Mouse (Mus musculus) macrophage (primary cell): ENCODE results near the gene Lamp2. TPM values are rescaled to one million over a fixed set of nuclear protein-coding genes. Genes with fewer than 3 reads are reported as not detected.
"Not testable (repeated sequence)": the region's sequence is repeated elsewhere in the genome, so short reads cannot be mapped to it uniquely, and the experiment has no call there.

Experiments used
- H3K27ac ChIP-seq: fragments of 350-480 bp; formaldehyde crosslinking; 2 replicates; pipeline ENCODE4 v1.9.0; 2021
- H3K36me3 ChIP-seq: fragments of 350-480 bp; formaldehyde crosslinking; 2 replicates; pipeline ENCODE4 v1.9.0; 2021; ENCODE audit errors: inconsistent target
- H3K4me3 ChIP-seq: fragments of 350-480 bp; formaldehyde crosslinking; 2 replicates; pipeline ENCODE4 v1.9.0; 2021; ENCODE audit errors: inconsistent target
- H3K79me2 ChIP-seq: fragments of 350-480 bp; formaldehyde crosslinking; 2 replicates; pipeline ENCODE4 v1.9.0; 2021; ENCODE audit errors: inconsistent target
- WGBS: methylation state at CpG from one replicate; pipeline ENCODE4 v1.1.7; 2026; ENCODE audit warnings: inconsistent platforms; ENCODE audit not compliant: missing documents; 5-methylcytosine and 5-hydroxymethylcytosine counted together
- polyA plus RNA-seq: library from polyadenylated mRNA; stranded (reverse); fragments of 250-400 nt; gene quantifications from 3 replicates; pipeline ENCODE4 v1.2.4, GENCODE M21; 2018; ENCODE audit warnings: inconsistent platforms
- total RNA-seq, 78 experiments: library from RNA; depleted of rRNA; stranded (reverse); fragments of 250-400 nt; gene quantifications; 1 replicate in 9 of 78; 2 replicates in 24 of 78; 3 replicates in 43 of 78; 4 replicates in 2 of 78; pipeline ENCODE4 v1.2.4; 2018; ENCODE audit warnings: inconsistent platforms in 56 of 78

Lamp2 gene
- total RNA-seq (2018; cell fraction: chromatin; rRNA removed) = 100 to 1,000 TPM; 145 to 494 (median 406) TPM
- 100 to 1,000 TPM; 415 to 681 (median 537) TPM for total RNA-seq (2018; cell fraction: cytosol; rRNA removed)
- 100 to 1,000 TPM; 526 to 981 (median 729) TPM for total RNA-seq (2018; cell fraction: nucleus; rRNA removed)
- 507 to 849 TPM (median 811 TPM) in 3 replicates for polyA plus RNA-seq

DNA sequence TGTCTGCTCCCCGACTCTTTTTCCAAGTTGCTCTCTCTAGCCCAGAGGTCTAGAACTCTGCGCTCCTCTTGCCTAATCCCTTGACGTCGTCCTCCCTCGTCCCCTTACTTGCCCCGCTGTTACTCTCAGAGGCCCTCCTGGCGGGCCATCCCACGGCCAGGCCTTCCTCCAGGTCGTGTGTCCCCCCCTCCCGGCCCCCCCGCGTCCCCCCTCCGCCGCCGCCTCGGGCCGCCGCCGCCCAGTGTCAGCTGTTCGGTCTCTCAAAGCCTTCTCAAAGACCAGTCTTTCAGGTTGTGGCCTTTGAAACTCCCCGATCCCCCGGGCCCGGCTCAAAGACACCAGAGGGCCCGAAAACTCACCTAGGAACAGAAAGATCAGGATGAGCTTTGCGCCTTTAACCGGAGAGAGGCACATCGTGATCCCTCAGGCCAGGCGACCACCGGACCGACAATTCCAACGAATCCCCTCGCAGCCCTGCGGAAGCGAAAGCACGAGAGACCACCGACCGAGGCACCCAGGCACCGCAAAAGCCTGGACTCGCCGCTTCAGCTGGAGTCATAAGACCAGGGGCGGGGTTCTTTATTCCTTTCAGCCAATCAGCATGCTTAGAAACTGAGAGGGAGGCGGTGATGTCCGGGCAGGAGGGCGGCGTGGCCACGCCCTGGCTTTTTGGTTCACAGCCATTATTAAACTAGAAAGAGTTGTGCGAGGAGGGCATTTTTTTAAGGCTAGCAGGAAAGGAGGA is at the start of gene Lamp2:
Lamp2 (minus strand) TSS at position 565 of the 745 bp plus-strand sequence.
- Histone ChIP-seq H3K79me2 (peaks cover 52% of the 10 kb centered on the region), H3K36me3 (no peaks in the 10 kb centered on the region), H3K27ac (peak within 1 kb of the TSS; percentile 73), H3K4me3 (peak within 1 kb of the TSS; percentile 65)
- WGBS = 17% methylated on average over 25 of the region's 47 CpGs

DNA sequence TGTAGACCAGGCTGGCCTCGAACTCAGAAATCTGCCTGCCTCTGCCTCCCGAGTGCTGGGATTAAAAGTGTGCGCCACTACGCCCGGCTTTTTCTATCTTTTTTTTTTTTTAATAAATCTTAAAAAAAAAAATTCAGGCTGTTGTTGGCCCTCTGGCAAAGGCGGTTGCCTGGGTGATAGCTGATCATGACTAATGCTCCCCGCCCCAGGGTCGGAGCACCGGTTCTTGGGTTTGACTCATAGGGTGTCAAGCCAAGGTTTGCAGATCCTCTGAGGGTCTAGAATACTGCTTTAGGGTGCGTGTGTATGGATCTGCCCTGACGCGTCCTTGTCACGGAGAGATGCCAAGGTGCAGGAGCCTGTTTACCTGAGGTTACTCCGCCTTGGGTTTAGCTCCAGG is 48.6 kb upstream of the Lamp2 start:
- H3K4me3 ChIP-seq = no peak overlapping the region
- WGBS = 89% methylated on average over 13 of the region's 14 CpGs
- H3K79me2 ChIP-seq = no peaks in the 10 kb centered on the region
- no peak overlapping the region for H3K27ac ChIP-seq
- H3K36me3 ChIP-seq = no peaks in the 10 kb centered on the region

DNA sequence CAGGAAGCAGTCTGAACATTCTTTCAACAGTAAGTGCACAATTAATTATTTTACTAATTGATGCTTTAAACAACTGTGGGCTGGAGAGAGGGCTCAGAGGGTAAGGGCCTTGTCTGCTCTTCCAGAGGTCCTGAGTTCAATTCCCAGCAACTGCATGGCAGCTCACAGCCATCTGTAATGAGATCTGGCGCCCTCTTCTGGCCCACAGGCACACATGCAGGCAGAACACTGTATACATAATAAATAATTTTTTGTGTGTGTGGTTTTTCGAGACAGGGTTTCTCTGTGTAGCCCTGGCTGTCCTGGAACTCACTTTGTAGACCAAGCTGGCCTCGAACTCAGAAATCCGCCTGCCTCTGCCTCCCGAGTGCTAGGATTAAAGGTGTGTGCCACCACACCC is 45.9 kb upstream of the Lamp2 start:
- H3K27ac ChIP-seq, H3K79me2 ChIP-seq, H3K4me3 ChIP-seq, H3K36me3 ChIP-seq: not testable (repeated sequence)
- no CpG with 5 or more reads among the region's 5 CpGs for WGBS

DNA sequence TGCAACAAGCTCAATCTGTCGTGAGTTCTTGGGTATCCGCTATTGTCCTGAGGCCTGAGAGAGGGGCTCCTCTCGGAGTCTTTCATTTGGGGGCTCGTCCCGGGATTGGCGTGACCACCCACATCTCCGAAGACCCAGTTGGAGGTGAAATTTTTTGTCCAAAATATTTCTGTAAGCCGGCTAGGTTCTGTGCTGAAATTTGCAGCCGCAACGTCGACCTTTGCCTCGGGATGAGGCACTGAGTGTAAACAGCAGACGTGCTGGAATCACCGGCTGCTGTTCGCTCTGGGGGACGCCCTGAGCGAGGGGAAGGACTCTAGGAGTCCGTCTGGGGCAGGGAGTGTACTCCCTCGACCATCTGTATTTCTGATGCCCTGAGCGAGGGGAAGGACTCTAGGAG is 29.2 kb upstream of the Lamp2 start:
- H3K27ac ChIP-seq, H3K79me2 ChIP-seq, H3K4me3 ChIP-seq, H3K36me3 ChIP-seq: not testable (repeated sequence)
- 51% methylated on average over 15 of the region's 20 CpGs for WGBS

DNA sequence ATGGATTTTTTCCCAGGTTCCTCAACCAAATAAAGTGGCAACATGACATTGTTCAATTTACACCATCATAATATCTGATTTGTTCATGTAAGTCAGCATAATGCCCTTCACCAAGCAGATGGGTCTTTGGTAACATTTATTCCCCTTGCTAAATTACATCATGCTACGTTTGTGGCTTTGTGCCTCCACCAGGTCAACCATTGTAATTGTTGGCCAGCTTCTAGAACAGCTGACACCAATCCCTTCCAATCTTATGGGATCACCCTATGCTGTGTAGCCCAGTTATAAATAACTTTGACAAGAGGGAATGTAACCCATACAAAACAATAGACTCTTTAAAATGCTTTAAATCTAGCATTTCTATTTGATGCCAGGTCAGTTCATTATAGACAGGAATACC is 22.3 kb upstream of the Lamp2 start:
- Histone ChIP-seq H3K27ac (no peak overlapping the region), H3K79me2 (no peaks in the 10 kb centered on the region), H3K4me3 (no peak overlapping the region), H3K36me3 (no peaks in the 10 kb centered on the region)
- WGBS = 63% methylated on average over 1 of the region's 1 CpGs

DNA sequence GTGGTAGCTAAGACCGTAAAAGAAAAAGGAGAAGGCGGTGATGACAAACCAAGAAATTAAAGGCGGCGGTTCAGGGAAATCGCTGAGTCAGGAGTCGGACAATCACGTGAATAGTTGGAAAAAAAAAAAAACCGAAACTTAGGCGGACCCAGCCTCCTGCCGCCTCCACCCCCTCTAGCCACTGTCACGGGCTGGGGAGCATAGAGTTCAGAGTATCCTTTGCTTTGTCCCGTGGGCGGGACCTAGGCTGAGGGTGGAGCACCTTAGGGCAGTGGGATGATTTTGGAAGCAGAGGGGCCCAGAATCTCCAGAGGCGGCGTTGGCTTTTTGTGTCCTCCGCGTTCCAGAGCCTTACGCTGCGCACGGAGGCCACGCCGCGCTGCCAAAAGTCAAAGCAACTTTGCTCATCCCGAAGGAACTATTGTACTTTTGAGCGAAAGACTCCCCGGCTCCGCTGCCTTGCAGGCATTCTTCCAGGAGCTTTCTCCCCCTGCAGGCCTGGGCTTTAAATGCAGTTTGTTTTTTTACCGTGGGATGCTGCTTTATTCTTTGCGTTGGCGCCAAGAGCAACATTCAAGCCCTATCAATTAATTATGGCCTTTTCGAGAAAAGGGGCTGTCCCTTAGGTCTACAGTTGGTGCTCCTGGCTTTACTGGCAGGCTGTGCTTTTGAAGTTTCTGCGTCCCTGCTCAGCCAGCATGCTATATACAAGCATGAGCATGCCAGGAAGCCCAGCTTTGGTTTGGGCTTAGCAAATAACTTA is 17.5 kb upstream of the Lamp2 start:
- Histone ChIP-seq H3K36me3 (no peaks in the 10 kb centered on the region), H3K4me3 (peak overlapping the region; percentile 38), H3K79me2 (no peaks in the 10 kb centered on the region), H3K27ac (peak overlapping the region; percentile 72)
- WGBS = 12% methylated on average over 31 of the region's 32 CpGs

DNA sequence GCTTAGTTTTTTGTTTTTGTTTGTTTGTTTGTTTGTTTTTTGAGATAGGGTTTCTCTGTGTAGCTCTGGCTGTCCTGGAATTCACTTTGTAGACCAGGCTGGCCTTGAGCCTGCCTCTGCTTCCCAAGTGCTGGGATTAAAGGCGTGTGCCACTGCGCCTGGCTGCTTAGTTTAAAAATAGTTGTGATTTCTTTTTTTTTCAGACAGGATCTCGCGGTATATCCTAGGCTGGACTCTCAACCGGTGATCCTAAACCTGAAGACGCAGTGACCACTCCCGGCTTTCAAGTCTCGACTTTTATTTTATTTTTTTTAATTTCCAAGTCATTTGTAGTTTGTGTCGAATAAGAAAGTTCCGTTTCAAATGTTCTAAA is 16.9 kb upstream of the Lamp2 start:
- Histone ChIP-seq H3K79me2 (no peaks in the 10 kb centered on the region), H3K36me3 (no peaks in the 10 kb centered on the region), H3K4me3 (peak overlapping the region; percentile 38), H3K27ac (peak overlapping the region; percentile 72)
- WGBS = 18% methylated on average over 7 of the region's 10 CpGs

DNA sequence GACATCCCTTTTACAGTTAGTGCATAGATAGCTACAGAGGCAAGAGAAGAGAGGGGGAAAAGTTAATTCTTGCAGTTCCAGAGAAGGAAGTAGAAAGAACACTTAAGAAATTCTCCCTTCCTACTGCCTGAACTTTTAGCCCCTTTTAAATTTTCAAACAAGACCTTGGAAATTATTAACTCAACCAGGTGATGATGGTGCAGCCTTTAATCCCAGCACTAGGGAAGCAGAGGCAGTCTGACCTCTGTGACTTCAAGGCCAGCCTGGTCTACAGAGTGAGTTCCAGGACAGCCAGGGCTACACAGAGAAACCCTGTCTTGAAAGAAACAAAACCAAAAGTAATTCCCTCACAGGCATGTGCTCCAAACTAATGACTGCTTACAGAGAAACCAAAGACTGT is 10.0 kb upstream of the Lamp2 start:
- no peak overlapping the region for H3K4me3 ChIP-seq
- H3K27ac ChIP-seq = 0 out of 2 replicates have a peak overlapping the region, but pooled peaks have one; percentile 8
- no peaks in the 10 kb centered on the region for H3K79me2 ChIP-seq
- H3K36me3 ChIP-seq = no peaks in the 10 kb centered on the region

DNA sequence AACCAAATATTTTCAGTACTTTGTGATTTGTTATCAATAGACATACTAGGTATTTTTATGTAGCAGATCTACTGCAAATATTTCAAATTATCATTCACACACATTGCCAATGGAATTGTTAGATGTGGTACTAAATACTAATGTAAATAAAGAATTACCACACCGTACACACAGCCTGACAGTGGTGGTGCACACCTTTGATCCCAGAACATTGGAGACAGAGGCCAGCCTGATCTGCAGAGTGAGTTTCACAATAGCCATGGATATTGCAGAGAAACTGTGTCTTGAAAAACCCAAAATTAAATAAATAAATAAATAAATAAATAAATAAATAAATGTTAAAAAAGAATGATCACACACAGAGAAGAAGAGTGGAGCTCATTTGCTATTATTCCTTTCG is 6.9 kb upstream of the Lamp2 start:
- Histone ChIP-seq H3K36me3 (no peaks in the 10 kb centered on the region), H3K4me3 (no peak overlapping the region), H3K27ac (no peak overlapping the region), H3K79me2 (no peaks in the 10 kb centered on the region)
- 100% methylated on average over 2 of the region's 2 CpGs for WGBS

DNA sequence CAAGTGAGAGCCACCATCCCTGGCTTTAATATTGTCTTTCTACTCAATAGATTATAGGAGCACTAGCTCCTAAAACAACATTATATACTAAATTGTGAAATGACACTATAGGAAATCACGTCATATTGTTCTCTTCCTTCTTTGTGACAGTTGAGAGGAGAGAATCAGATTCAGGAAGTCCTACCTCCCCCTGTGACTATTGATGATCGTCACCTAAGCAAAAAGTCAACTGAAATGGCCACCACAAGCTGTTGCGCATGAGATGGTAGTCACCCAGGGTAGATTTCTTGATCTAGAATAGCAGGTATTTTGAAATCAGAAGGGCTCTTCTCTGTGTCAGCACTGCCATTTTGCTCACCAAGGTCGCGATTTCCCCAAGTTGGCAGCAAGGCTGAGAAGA is 5.8 kb upstream of the Lamp2 start:
- WGBS = 74% methylated on average over 5 of the region's 5 CpGs
- H3K79me2 ChIP-seq = no peaks in the 10 kb centered on the region
- H3K4me3 ChIP-seq = no peak overlapping the region
- H3K36me3 ChIP-seq = no peaks in the 10 kb centered on the region
- H3K27ac ChIP-seq = peak overlapping the region; percentile 59

DNA sequence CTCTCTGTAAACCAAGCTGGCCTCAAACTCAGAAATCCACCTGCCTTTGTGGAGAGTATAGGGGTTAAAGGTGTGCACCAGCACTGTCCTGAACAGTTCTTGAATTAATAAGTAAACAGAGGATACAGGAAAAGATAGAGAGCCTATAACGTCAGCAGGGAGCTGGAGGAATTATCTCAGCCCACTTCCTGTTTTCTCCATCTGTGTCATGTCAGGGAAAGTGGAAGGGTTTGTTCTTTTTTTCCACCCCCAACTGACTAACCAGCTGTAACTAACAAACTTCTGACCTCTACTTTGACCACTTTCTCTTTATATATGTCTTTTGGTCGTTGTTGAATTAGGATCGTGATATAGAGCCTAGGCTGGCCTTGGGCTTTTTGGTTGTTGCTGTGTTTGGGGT is 4.6 kb upstream of the Lamp2 start:
- Histone ChIP-seq H3K27ac (peak overlapping the region; percentile 59), H3K36me3 (no peaks in the 10 kb centered on the region), H3K79me2 (peaks cover 3% of the 10 kb centered on the region; the same call in 1 of the 2 replicates), H3K4me3 (no peak overlapping the region)
- WGBS = 52% methylated on average over 3 of the region's 3 CpGs

DNA sequence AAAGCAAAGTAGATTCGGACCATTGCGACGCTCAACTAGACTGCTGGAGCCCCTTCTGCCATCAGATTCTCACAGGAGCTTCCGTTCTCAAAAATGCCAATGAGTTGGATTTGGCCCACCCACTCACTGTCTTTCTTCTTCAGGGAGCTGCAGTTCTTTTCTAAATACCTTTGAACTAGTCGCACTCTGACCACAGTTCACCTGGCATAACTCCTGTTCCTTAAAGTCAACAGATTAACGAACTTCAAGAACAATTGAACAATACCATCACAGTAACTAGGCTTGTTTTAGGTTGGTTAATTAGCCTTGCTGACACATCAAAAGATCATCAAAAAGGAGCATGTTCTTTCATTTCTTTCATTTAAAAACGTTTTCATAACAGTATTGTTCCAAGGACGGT is 2.8 kb upstream of the Lamp2 start:
- Histone ChIP-seq H3K27ac (no peak overlapping the region), H3K36me3 (no peaks in the 10 kb centered on the region), H3K4me3 (no peak overlapping the region), H3K79me2 (peaks cover 22% of the 10 kb centered on the region)
- WGBS = 87% methylated on average over 8 of the region's 8 CpGs

DNA sequence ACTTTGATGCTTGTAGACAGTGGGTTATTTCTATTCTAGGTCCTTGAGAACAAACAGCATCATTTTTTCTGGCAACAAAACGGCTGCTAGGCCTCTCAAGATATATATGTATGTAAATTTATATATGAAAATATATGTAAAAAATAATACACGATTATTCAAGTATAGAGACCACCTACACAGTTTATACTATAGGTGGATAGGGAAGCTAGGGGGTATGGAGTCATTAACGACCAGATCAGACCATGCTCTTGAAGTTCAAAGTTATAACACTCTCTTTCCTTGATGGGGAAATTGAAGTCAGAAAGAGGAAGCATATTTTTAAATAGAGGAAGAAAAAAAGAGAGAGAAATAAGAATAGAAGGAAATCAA is 367 bp upstream of the Lamp2 start:
- Histone ChIP-seq H3K4me3 (no peak overlapping the region), H3K27ac (peak overlapping the region; percentile 73)
- 11% methylated on average over 3 of the region's 3 CpGs for WGBS

DNA sequence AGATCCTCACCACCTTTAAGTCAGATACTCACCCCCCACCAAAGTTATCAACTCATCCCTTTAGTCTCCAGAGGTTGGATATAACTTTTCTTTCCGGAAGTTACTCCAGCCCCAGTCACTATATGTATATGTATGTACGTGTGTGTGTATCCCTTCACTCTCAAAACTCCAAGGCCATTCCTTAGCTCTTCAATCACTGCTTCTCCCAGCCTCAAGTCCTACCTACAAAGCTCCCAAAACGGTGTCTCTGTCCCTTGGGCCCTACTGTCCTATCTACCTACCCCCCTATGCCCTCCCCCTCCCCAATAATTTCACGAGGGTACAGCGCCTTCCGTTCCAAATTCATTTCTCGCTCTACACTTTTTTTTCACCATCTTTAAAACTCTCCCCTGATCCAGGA is 780 bp downstream of the Lamp2 start:
- H3K4me3 ChIP-seq = peak overlapping the region; percentile 65

More for the DNA sequence above, 367 bp upstream of the Lamp2 start:
- Histone ChIP-seq H3K36me3 (no peaks in the 10 kb centered on the region), H3K79me2 (peaks cover 46% of the 10 kb centered on the region)

DNA sequence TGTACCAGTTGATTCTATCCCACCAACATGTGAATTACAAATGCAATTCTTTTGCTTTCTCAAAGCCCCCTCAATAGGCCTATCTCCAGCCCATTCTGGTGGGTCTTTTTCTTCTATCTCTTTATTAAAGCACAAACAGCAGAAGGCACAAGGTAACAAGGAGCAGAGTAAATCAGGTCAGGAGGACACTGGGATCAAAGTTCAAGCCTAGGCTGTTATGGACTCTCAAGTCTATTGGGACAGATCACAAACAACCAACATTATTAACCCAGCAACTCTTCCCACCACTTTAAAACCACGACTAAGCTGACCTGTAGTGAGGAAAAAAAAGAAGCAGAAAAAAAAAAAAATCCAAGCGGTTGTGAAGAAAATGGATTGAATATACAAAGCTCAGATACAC is 1.4 kb downstream of the Lamp2 start:
- WGBS = 0% methylated on average over 1 of the region's 2 CpGs
- peaks cover 63% of the 10 kb centered on the region for H3K79me2 ChIP-seq
- H3K27ac ChIP-seq = no peak overlapping the region
- peaks cover 4% of the 10 kb centered on the region; the same call in 1 of the 2 replicates for H3K36me3 ChIP-seq
- H3K4me3 ChIP-seq = peak overlapping the region; percentile 65

More for the DNA sequence above, 780 bp downstream of the Lamp2 start:
- 29% methylated on average over 5 of the region's 7 CpGs for WGBS
- Histone ChIP-seq H3K36me3 (no peaks in the 10 kb centered on the region; the same call in 1 of the 2 replicates), H3K27ac (peak overlapping the region; percentile 73), H3K79me2 (peaks cover 58% of the 10 kb centered on the region)
